Mouse (Mus musculus) cortical plate, adult 2 months (tissue): ENCODE data around the gene Clint1. TPM values are rescaled to one million over a fixed set of nuclear protein-coding genes. Genes with fewer than 3 reads are reported as not detected.

ENCODE experiments used
- H3K27ac ChIP-seq: fragments of 200-500 bp; 2 replicates; pipeline ENCODE4 v1.5.1; 2012; ENCODE audit warnings: low read length, control low read depth, inconsistent platforms; ENCODE audit not compliant: insufficient read depth
- H3K4me1 ChIP-seq: fragments of 200-500 bp; 2 replicates; pipeline ENCODE4 v1.6.1; 2011; ENCODE audit warnings: low read length; ENCODE audit not compliant: control insufficient read depth, insufficient read depth
- H3K4me3 ChIP-seq: fragments of 200-500 bp; 2 replicates; pipeline ENCODE4 v1.5.1; 2011; ENCODE audit warnings: mild to moderate bottlenecking, low read length, control low read depth; ENCODE audit not compliant: insufficient read depth
- CTCF ChIP-seq: fragments of 200-500 bp; IDR thresholded peaks from 2 replicates; pipeline ENCODE4 v1.5.1; 2011; ENCODE audit warnings: mild to moderate bottlenecking, control low read depth, low read length; ENCODE audit not compliant: insufficient read depth; ENCODE audit errors: extremely low read depth
- POLR2A ChIP-seq: fragments of 200-500 bp; IDR thresholded peaks from 2 replicates; pipeline ENCODE4 v1.6.1; 2011; ENCODE audit warnings: mild to moderate bottlenecking, low read length, control low read depth; ENCODE audit not compliant: insufficient read depth; ENCODE audit errors: extremely low read depth
- polyA plus RNA-seq: library from polyadenylated mRNA; depleted of rRNA; stranded (reverse); fragments of >200 nt; gene quantifications from 2 replicates; pipeline ENCODE4 v1.2.3, GENCODE M21; 2012

Gene Clint1
- polyA plus RNA-seq, 1 experiment, result 41.7 TPM

GRCm38 (mm10) chr11:45854381-45854780 is 2.5 kb downstream of the Clint1 start:
- H3K27ac ChIP-seq, result no peak overlapping the region
- TF ChIP-seq POLR2A, result no peak
- no peak overlapping the region for H3K4me3 ChIP-seq
- peaks cover 6% of the 10 kb centered on the region for H3K4me1 ChIP-seq

- TF ChIP-seq POLR2A (no peak), CTCF (no peak)
- H3K4me1 ChIP-seq, result peaks cover 6% of the 10 kb centered on the region
- no peak overlapping the region for H3K4me3 ChIP-seq
- H3K27ac ChIP-seq, result no peak overlapping the region
Measured at GRCm38 (mm10) chr11:45855407-45856148, 3.7 kb downstream of the Clint1 start.

GRCm38 (mm10) chr11:45856149-45856516 is 4.3 kb downstream of the Clint1 start:
- Histone ChIP-seq H3K4me3 (no peak overlapping the region), H3K27ac (no peak overlapping the region), H3K4me1 (peaks cover 7% of the 10 kb centered on the region)
- no peak for TF ChIP-seq CTCF
- no peak for TF ChIP-seq POLR2A

- no peak overlapping the region for H3K4me3 ChIP-seq
- TF ChIP-seq POLR2A (no peak), CTCF (no peak)
- peaks cover 3% of the 10 kb centered on the region for H3K4me1 ChIP-seq
- no peak overlapping the region for H3K27ac ChIP-seq
Measured at GRCm38 (mm10) chr11:45861334-45861733, 9.5 kb downstream of the Clint1 start.

GRCm38 (mm10) chr11:45864409-45864808 is 12.6 kb downstream of the Clint1 start:
- Histone ChIP-seq H3K4me3 (no peak overlapping the region), H3K4me1 (peaks cover 3% of the 10 kb centered on the region), H3K27ac (no peak overlapping the region)
- TF ChIP-seq CTCF, result no peak
- TF ChIP-seq POLR2A, result no peak

- Histone ChIP-seq H3K4me3 (no peak overlapping the region), H3K4me1 (peaks cover 5% of the 10 kb centered on the region), H3K27ac (no peak overlapping the region)
- TF ChIP-seq CTCF (no peak), POLR2A (no peak)
Measured at GRCm38 (mm10) chr11:45865861-45866260, 14.0 kb downstream of the Clint1 start.

- no peak overlapping the region for H3K4me3 ChIP-seq
- peaks cover 4% of the 10 kb centered on the region for H3K4me1 ChIP-seq
- TF ChIP-seq POLR2A, result no peak
- no peak for TF ChIP-seq CTCF
Measured at GRCm38 (mm10) chr11:45866534-45866933, 14.7 kb downstream of the Clint1 start.

GRCm38 (mm10) chr11:45873666-45874065 is 21.8 kb downstream of the Clint1 start:
- Histone ChIP-seq H3K27ac (no peak overlapping the region), H3K4me3 (no peak overlapping the region), H3K4me1 (peaks cover 4% of the 10 kb centered on the region; the same call in 1 of the 2 replicates)
- TF ChIP-seq POLR2A, result no peak
- TF ChIP-seq CTCF, result 0 out of 2 replicates have a peak, but pooled peaks have one; percentile 5

More at GRCm38 (mm10) chr11:45866534-45866933, 14.7 kb downstream of the Clint1 start:
- H3K27ac ChIP-seq, result no peak overlapping the region

GRCm38 (mm10) chr11:45874251-45874650 is 22.4 kb downstream of the Clint1 start:
- no peak for TF ChIP-seq POLR2A
- no peak for TF ChIP-seq CTCF
- Histone ChIP-seq H3K4me1 (peaks cover 4% of the 10 kb centered on the region; the same call in 1 of the 2 replicates), H3K27ac (no peak overlapping the region), H3K4me3 (no peak overlapping the region)

- no peak overlapping the region for H3K27ac ChIP-seq
- TF ChIP-seq POLR2A, result no peak
- no peak for TF ChIP-seq CTCF
- no peak overlapping the region for H3K4me3 ChIP-seq
- H3K4me1 ChIP-seq, result 0 out of 2 replicates have a peak, but pooled peaks cover 2% of the 10 kb centered on the region
Measured at GRCm38 (mm10) chr11:45875351-45875935, 23.6 kb downstream of the Clint1 start.
